Mouse (Mus musculus) CH12.LX (cell line): ENCODE measurements around the gene Tbata. TPM values are rescaled to one million over a fixed set of nuclear protein-coding genes. Genes with fewer than 3 reads are reported as not detected.

Experiments
- DNase-seq: peaks from one replicate; pipeline ENCODE4 v3.0.0-alpha.2; 2013; ENCODE audit errors: extremely low read depth
- H3K27ac ChIP-seq: 2 replicates; pipeline ENCODE4 v1.5.1; 2012; ENCODE audit warnings: low read depth, mild to moderate bottlenecking, control low read depth, moderate library complexity; ENCODE audit not compliant: insufficient read depth
- H3K27me3 ChIP-seq: replicated peaks from 2 replicates; pipeline ENCODE3; 2012; ENCODE audit warnings: inconsistent platforms
- H3K36me3 ChIP-seq, 2 experiments: replicated peaks in 1 of 2; 2 replicates each; pipeline versions ENCODE3 to v1.6.1; 2012; ENCODE audit warnings: inconsistent platforms in 1 of 2, low read length in 1 of 2, mild to moderate bottlenecking in 1 of 2, mixed read lengths in 1 of 2, moderate library complexity in 1 of 2; ENCODE audit not compliant: control insufficient read depth in 1 of 2, insufficient read depth in 1 of 2
- H3K4me1 ChIP-seq, 2 experiments: 2 replicates each; pipeline ENCODE4 v1.6.1; 2012; ENCODE audit warnings: inconsistent platforms in 1 of 2, moderate library complexity in 1 of 2; ENCODE audit not compliant: insufficient read depth in 2 of 2, control insufficient read depth in 1 of 2
- H3K4me2 ChIP-seq: 2 replicates; pipeline ENCODE4 v1.6.1; 2012; ENCODE audit warnings: low read depth, mild to moderate bottlenecking, control low read depth; ENCODE audit not compliant: poor library complexity, insufficient read depth, severe bottlenecking
- H3K4me3 ChIP-seq, 3 experiments: fragments of 150-350 bp in 1 of 3; sonication (generic) in 1 of 3; replicated peaks in 1 of 3; 2 replicates each; pipeline versions ENCODE3 to v1.5.1; 2011 to 2012; ENCODE audit warnings: low read depth in 2 of 3, low read length in 2 of 3, mild to moderate bottlenecking in 2 of 3, moderate library complexity in 2 of 3, control low read depth in 1 of 3, improper control_type of control experiment in 1 of 3, inconsistent platforms in 1 of 3, mixed read lengths in 1 of 3; ENCODE audit not compliant: poor library complexity in 1 of 3
- H3K79me2 ChIP-seq: replicated peaks from 2 replicates; pipeline ENCODE4 v1.6.1; 2012; ENCODE audit warnings: mild to moderate bottlenecking, moderate library complexity; ENCODE audit not compliant: control insufficient read depth, poor library complexity, insufficient read depth, severe bottlenecking; ENCODE audit errors: extremely low read depth
- H3K9ac ChIP-seq: 2 replicates; pipeline ENCODE4 v1.6.1; 2012; ENCODE audit warnings: low read depth, mild to moderate bottlenecking, control low read depth, moderate library complexity; ENCODE audit not compliant: insufficient read depth
- H3K9me3 ChIP-seq: replicated peaks from 2 replicates; pipeline ENCODE3; 2012; ENCODE audit warnings: low read length, inconsistent platforms, mixed read lengths
- BHLHE40 ChIP-seq: IDR thresholded peaks from 2 replicates; pipeline ENCODE4 v1.6.1; 2011; ENCODE audit warnings: mild to moderate bottlenecking, low read depth, low read length, improper control_type of control experiment
- CHD1 ChIP-seq: IDR thresholded peaks from 2 replicates; pipeline ENCODE4 v1.6.1; 2012; ENCODE audit warnings: low read depth, low read length, improper control_type of control experiment, inconsistent platforms
- CHD2 ChIP-seq: IDR thresholded peaks from 2 replicates; pipeline ENCODE4 v1.6.1; 2011; ENCODE audit warnings: low read length, improper control_type of control experiment
- CTCF ChIP-seq, 2 experiments: IDR thresholded peaks in 1 of 2; conservative IDR thresholded peaks in 1 of 2; 2 replicates each; pipeline ENCODE4 v1.5.1; 2011 to 2012; ENCODE audit warnings: low read depth in 2 of 2, low read length in 2 of 2, improper control_type of control experiment in 1 of 2, inconsistent platforms in 1 of 2, mild to moderate bottlenecking in 1 of 2, moderate library complexity in 1 of 2
- E2F4 ChIP-seq: IDR thresholded peaks from 2 replicates; pipeline ENCODE4 v1.6.1; 2011; ENCODE audit warnings: low read depth, low read length, improper control_type of control experiment; ENCODE audit not compliant: insufficient replicate concordance
- ELF1 ChIP-seq: IDR thresholded peaks from 2 replicates; pipeline ENCODE4 v1.6.1; 2014; ENCODE audit warnings: low read depth, mild to moderate bottlenecking, inconsistent platforms, low read length, improper control_type of control experiment
- EP300 ChIP-seq: IDR thresholded peaks from 2 replicates; pipeline ENCODE4 v1.6.1; 2011; ENCODE audit warnings: low read length, improper control_type of control experiment
- ETS1 ChIP-seq: conservative IDR thresholded peaks from 2 replicates; pipeline ENCODE4 v1.6.1; 2012; ENCODE audit warnings: low read depth, mild to moderate bottlenecking, inconsistent platforms, low read length, improper control_type of control experiment, moderate library complexity
- GABPA ChIP-seq: IDR thresholded peaks from 2 replicates; pipeline ENCODE4 v1.6.1; 2012; ENCODE audit warnings: low read depth, low read length, improper control_type of control experiment, inconsistent platforms; ENCODE audit not compliant: insufficient replicate concordance
- HCFC1 ChIP-seq: IDR thresholded peaks from 2 replicates; pipeline ENCODE4 v1.6.1; 2012; ENCODE audit warnings: low read depth, mild to moderate bottlenecking, inconsistent platforms, low read length, improper control_type of control experiment
- IRF4 ChIP-seq: IDR thresholded peaks from 2 replicates; pipeline ENCODE4 v1.6.1; 2014; ENCODE audit warnings: low read depth, mild to moderate bottlenecking, inconsistent platforms, low read length, improper control_type of control experiment
- KAT2A ChIP-seq: IDR thresholded peaks from 2 replicates; pipeline ENCODE4 v1.6.1; 2012; ENCODE audit warnings: low read length, improper control_type of control experiment, inconsistent platforms; ENCODE audit not compliant: insufficient replicate concordance
- MAFK ChIP-seq: IDR thresholded peaks from 2 replicates; pipeline ENCODE4 v1.6.1; 2011; ENCODE audit warnings: low read length, improper control_type of control experiment; ENCODE audit not compliant: insufficient replicate concordance
- MAX ChIP-seq: IDR thresholded peaks from 2 replicates; pipeline ENCODE4 v1.6.1; 2011; ENCODE audit warnings: low read length, improper control_type of control experiment
- MAZ ChIP-seq: IDR thresholded peaks from 2 replicates; pipeline ENCODE4 v1.6.1; 2012; ENCODE audit warnings: low read depth, mild to moderate bottlenecking, inconsistent platforms, low read length, improper control_type of control experiment, moderate library complexity
- MEF2A ChIP-seq: IDR thresholded peaks from 2 replicates; pipeline ENCODE4 v1.6.1; 2014; ENCODE audit warnings: low read depth, mild to moderate bottlenecking, inconsistent platforms, low read length, improper control_type of control experiment, borderline replicate concordance
- MXI1 ChIP-seq: IDR thresholded peaks from 2 replicates; pipeline ENCODE4 v1.6.1; 2011; ENCODE audit warnings: mild to moderate bottlenecking, low read depth, low read length, improper control_type of control experiment
- NELFE ChIP-seq: IDR thresholded peaks from 2 replicates; pipeline ENCODE4 v1.6.1; 2011; ENCODE audit warnings: low read depth, low read length, improper control_type of control experiment
- NRF1 ChIP-seq: IDR thresholded peaks from 2 replicates; pipeline ENCODE4 v1.6.1; 2014; ENCODE audit warnings: low read depth, mild to moderate bottlenecking, inconsistent platforms, low read length, improper control_type of control experiment, moderate library complexity
- PAX5 ChIP-seq: IDR thresholded peaks from 2 replicates; pipeline ENCODE4 v1.6.1; 2012; ENCODE audit warnings: low read length, inconsistent platforms, mixed read lengths
- POLR2A ChIP-seq: IDR thresholded peaks from 2 replicates; pipeline ENCODE4 v1.6.1; 2011; ENCODE audit warnings: low read depth, mild to moderate bottlenecking, improper control_type of control experiment, low read length
- POLR2AphosphoS2 ChIP-seq: IDR thresholded peaks from 2 replicates; pipeline ENCODE4 v1.6.1; 2011; ENCODE audit warnings: low read depth, low read length, improper control_type of control experiment
- RAD21 ChIP-seq: IDR thresholded peaks from 2 replicates; pipeline ENCODE4 v1.6.1; 2011; ENCODE audit warnings: low read depth, mild to moderate bottlenecking, low read length, improper control_type of control experiment, moderate library complexity
- RCOR1 ChIP-seq: conservative IDR thresholded peaks from 2 replicates; pipeline ENCODE4 v1.6.1; 2012; ENCODE audit warnings: low read depth, mild to moderate bottlenecking, inconsistent platforms, low read length, improper control_type of control experiment
- SIN3A ChIP-seq: IDR thresholded peaks from 2 replicates; pipeline ENCODE4 v1.6.1; 2012; ENCODE audit warnings: low read length, improper control_type of control experiment, inconsistent platforms
- SMC3 ChIP-seq: IDR thresholded peaks from 2 replicates; pipeline ENCODE4 v1.6.1; 2011; ENCODE audit warnings: low read depth, low read length, improper control_type of control experiment
- TCF12 ChIP-seq: IDR thresholded peaks from 2 replicates; pipeline ENCODE4 v1.6.1; 2014; ENCODE audit warnings: low read depth, mild to moderate bottlenecking, inconsistent platforms, low read length, improper control_type of control experiment
- UBTF ChIP-seq: IDR thresholded peaks from 2 replicates; pipeline ENCODE4 v1.6.1; 2012; ENCODE audit warnings: low read depth, mild to moderate bottlenecking, inconsistent platforms, low read length, improper control_type of control experiment, moderate library complexity
- USF1 ChIP-seq: IDR thresholded peaks from 2 replicates; pipeline ENCODE4 v1.6.1; 2014; ENCODE audit warnings: low read depth, mild to moderate bottlenecking, inconsistent platforms, low read length, improper control_type of control experiment
- USF2 ChIP-seq: conservative IDR thresholded peaks from 2 replicates; pipeline ENCODE4 v1.6.1; 2011; ENCODE audit warnings: low read depth, low read length, improper control_type of control experiment
- ZMIZ1 ChIP-seq: IDR thresholded peaks from 2 replicates; pipeline ENCODE4 v1.6.1; 2012; ENCODE audit warnings: low read depth, mild to moderate bottlenecking, inconsistent platforms, low read length, improper control_type of control experiment
- ZNF384 ChIP-seq: IDR thresholded peaks from 2 replicates; pipeline ENCODE4 v1.6.1; 2012; ENCODE audit warnings: low read depth, low read length, improper control_type of control experiment, inconsistent platforms
- dilution Hi-C: fragments of 300-500 bp; cut with MboI; formaldehyde crosslinking; loops from 2 replicates; pipeline ENCODE4 v1.14.3; 2020; ENCODE audit warnings: low sequenced_read_pairs; ENCODE audit not compliant: extremely low pct_unique_long_range_greater_than_20kb, extremely low pct_ligation_motif_present
- in situ Hi-C: fragments of 300-500 bp; cut with MboI; formaldehyde crosslinking; loops from 3 replicates; pipeline ENCODE4 v1.14.3; 2019; ENCODE audit warnings: low sequenced_read_pairs, low pct_ligation_motif_present, low pct_unique_long_range_greater_than_20kb, mixed read lengths
- polyA plus RNA-seq: library from polyadenylated mRNA; unstranded; fragments of >175 nt; gene quantifications from 2 replicates; pipeline ENCODE4 v1.2.1, GENCODE M21; 2012; ENCODE audit warnings: low read depth; ENCODE audit not compliant: insufficient read length
- total RNA-seq, 2 experiments: library from RNA; depleted of rRNA; stranded (reverse); fragments of 300-350 nt in 1 of 2; fragments of >200 nt in 1 of 2; gene quantifications; 2 replicates each; pipeline ENCODE4 v1.2.3; 2012 to 2014

Tbata gene
- total and polyA plus RNA-seq, 3 experiments: 0.17 to 0.73 TPM; not detected in 1

- Histone ChIP-seq H3K9ac (peak within 1 kb of the TSS; percentile 75), H3K27me3 (no peaks in the 10 kb centered on the region), H3K27ac (peak within 1 kb of the TSS; percentile 34), H3K4me2 (peak within 1 kb of the TSS; percentile 58), H3K36me3 (peaks cover 0 to 10% of the 10 kb centered on the region in 2 experiments), H3K79me2 (peaks cover 14% of the 10 kb centered on the region), H3K4me1 (peaks cover 3 to 41% of the 10 kb centered on the region in 2 experiments; a peak in 3 of 4 replicates), H3K4me3 (peak within 1 kb of the TSS; percentile 78 to 94 (median 87)), H3K9me3 (no peaks in the 10 kb centered on the region)
- peak; percentile 85 for DNase-seq
- dilution Hi-C loops (no loop called here), in situ Hi-C loops (no loop called here)
- no peak for TF ChIP-seq PAX5
- no peak for TF ChIP-seq CHD1
- no peak for TF ChIP-seq HCFC1
- TF ChIP-seq ZMIZ1: peak; percentile 90
- peak; percentile 18 to 77; a peak in 3 of 4 replicates for TF ChIP-seq CTCF (conservative IDR thresholded peaks at IDR 0.05 in 1 of 2, IDR thresholded peaks at IDR 0.05 in 1 of 2; ENCODE audit: low read depth in 2 of 2, low read length in 2 of 2)
- peak; percentile 24 for TF ChIP-seq RAD21
- peak; percentile 62; the same call in 1 of the 2 replicates for TF ChIP-seq MAZ
- peak; percentile 55; the same call in 1 of the 2 replicates for TF ChIP-seq MXI1
- peak; percentile 83 for TF ChIP-seq TCF12
- 0 out of 2 replicates have a peak, but pooled peaks have one; percentile 28 for TF ChIP-seq RCOR1
- TF ChIP-seq E2F4: no peak
- peak; percentile 54; the same call in 1 of the 2 replicates for TF ChIP-seq POLR2AphosphoS2
- peak; percentile 91 for TF ChIP-seq BHLHE40
- peak; percentile 95 for TF ChIP-seq ELF1
- TF ChIP-seq USF2: no peak
- TF ChIP-seq KAT2A: 0 out of 2 replicates have a peak, but pooled peaks have one; percentile 24
- 0 out of 2 replicates have a peak, but pooled peaks have one; percentile 46 for TF ChIP-seq IRF4
- TF ChIP-seq SIN3A: peak; percentile 78
- no peak for TF ChIP-seq MAFK
- peak; percentile 59 for TF ChIP-seq NRF1
- peak; percentile 95 for TF ChIP-seq UBTF
- TF ChIP-seq POLR2A: peak; percentile 77
- peak; percentile 26 for TF ChIP-seq USF1
- peak; percentile 40; the same call in 1 of the 2 replicates for TF ChIP-seq ETS1
- TF ChIP-seq CHD2: no peak
- TF ChIP-seq MEF2A: peak; percentile 48; the same call in 1 of the 2 replicates
- no peak for TF ChIP-seq GABPA
- TF ChIP-seq ZNF384: no peak
- TF ChIP-seq NELFE: peak; percentile 78
- no peak for TF ChIP-seq MAX
- peak; percentile 32 for TF ChIP-seq SMC3
- no peak for TF ChIP-seq EP300
These were observed 24.4 kb upstream of the Tbata start, which contains the start of gene Sgpl1 for GRCm38 (mm10) chr10:61147157-61148040. Sgpl1 (minus strand) TSS chr10:61147703.
